Mouse (Mus musculus) cerebellum, adult 2 months (tissue): ENCODE results near the gene Fxyd5. TPM values are rescaled to one million over a fixed set of nuclear protein-coding genes. Genes with fewer than 3 reads are reported as not detected.

Source experiments
- DNase-seq, 2 experiments: peaks; one replicate each; pipeline ENCODE4 v3.0.0; 2021
- H3K27ac ChIP-seq: fragments of 200-500 bp; 2 replicates; pipeline ENCODE4 v1.5.1; 2012; ENCODE audit warnings: low read length, control low read depth, inconsistent platforms; ENCODE audit not compliant: insufficient read depth
- H3K27me3 ChIP-seq: fragments of 200-500 bp; 2 replicates; pipeline ENCODE4 v1.6.1; 2012; ENCODE audit warnings: inconsistent platforms, mild to moderate bottlenecking, low read length, moderate library complexity; ENCODE audit not compliant: control insufficient read depth, insufficient read depth
- H3K4me1 ChIP-seq: fragments of 200-500 bp; 2 replicates; pipeline ENCODE4 v1.6.1; 2011; ENCODE audit warnings: low read length; ENCODE audit not compliant: control insufficient read depth, insufficient read depth
- H3K4me3 ChIP-seq: fragments of 200-500 bp; replicated peaks from 2 replicates; pipeline ENCODE3; 2011; ENCODE audit warnings: mild to moderate bottlenecking, low read depth, low read length, control low read depth; ENCODE audit not compliant: insufficient read depth
- CTCF ChIP-seq: fragments of 200-500 bp; IDR thresholded peaks from 2 replicates; pipeline ENCODE4 v1.5.1; 2011; ENCODE audit warnings: low read depth, mild to moderate bottlenecking, control low read depth, low read length, moderate library complexity, borderline replicate concordance; ENCODE audit not compliant: insufficient read depth
- POLR2A ChIP-seq: fragments of 200-500 bp; IDR thresholded peaks from 2 replicates; pipeline ENCODE4 v1.6.1; 2011; ENCODE audit warnings: low read length, control low read depth, borderline replicate concordance; ENCODE audit not compliant: insufficient read depth
- WGBS: fragments of 180-500 bp; shearing (Covaris S2); methylation state at CpG from one replicate; pipeline ENCODE4 v1.1.7; 2018; 5-methylcytosine and 5-hydroxymethylcytosine counted together
- polyA plus RNA-seq: library from polyadenylated mRNA; depleted of rRNA; stranded (reverse); fragments of >200 nt; gene quantifications from 2 replicates; pipeline ENCODE4 v1.2.3, GENCODE M21; 2012

Gene Fxyd5
- polyA plus RNA-seq, 1 experiment, result 9.0 TPM

DNA sequence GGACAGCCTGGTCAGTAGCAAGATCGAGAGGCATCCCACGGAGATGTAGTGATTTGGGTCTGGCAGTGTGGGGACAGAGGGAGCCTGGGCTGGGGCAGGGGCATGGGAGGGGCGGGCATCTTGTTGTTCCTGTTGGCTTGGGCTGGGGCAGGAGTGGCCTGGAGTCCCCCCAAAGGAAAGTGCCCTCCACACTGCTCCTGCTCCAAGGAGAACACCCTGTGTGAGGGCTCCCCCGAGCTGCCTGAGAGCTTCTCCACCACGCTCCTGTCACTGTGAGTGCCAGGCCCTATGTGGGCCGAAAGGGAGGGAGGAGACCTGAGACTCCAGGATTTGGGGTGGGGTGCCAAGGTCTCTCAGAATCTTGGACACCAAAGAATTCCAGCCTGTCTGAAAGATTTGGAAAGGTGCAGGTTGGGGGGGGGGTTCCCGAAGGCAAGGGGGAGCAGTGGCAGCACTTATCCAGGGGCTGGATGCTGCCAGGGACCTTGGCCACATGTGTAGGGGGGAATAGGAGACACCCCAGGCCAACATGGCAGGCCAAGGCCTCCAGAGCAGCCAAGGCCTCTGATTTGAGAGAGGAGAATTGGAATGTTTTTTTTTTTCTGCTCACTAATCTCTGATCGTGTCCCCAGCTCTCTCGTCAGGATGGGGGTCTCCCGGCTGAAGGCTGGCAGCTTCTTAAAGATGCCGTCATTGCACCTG, 17.8 kb upstream of the Fxyd5 start:
- H3K27ac ChIP-seq, result no peak overlapping the region
- H3K27me3 ChIP-seq, result no peaks in the 10 kb centered on the region
- no peaks in the 10 kb centered on the region for H3K4me1 ChIP-seq
- H3K4me3 ChIP-seq, result peak overlapping the region; percentile 29
- WGBS, result 36% methylated on average over 11 of the region's 11 CpGs
- TF ChIP-seq CTCF, result no peak
- no peak for TF ChIP-seq POLR2A
- DNase-seq, result peak in 1 of 2 experiments; percentile 36

DNA sequence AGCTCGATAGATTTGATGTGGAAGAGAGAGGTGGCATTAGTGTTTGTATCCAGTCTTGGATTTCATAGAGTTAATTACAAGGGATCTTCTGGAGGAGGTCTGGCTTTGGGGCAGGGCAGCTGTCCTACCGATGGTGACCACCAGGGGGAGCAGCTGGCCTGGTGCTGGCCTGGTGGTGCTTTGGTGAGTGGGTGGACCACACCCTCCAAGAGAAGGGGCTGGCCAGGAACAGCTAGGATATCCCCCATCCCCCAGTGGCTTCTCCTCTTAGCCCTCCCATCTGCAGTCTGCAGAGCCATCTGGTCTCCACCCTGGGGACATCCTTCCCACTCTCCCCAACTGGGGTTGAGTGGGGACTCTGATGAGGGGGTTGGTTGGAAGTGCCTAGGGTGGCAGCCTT, 16.8 kb upstream of the Fxyd5 start, which contains the start of gene Lgi4:
TSS of gene Lgi4 (plus strand) at position 235 of the 400 bp plus-strand sequence.
- Histone ChIP-seq H3K27me3 (no peaks in the 10 kb centered on the region), H3K4me1 (no peaks in the 10 kb centered on the region), H3K27ac (no peak within 1 kb of the TSS), H3K4me3 (no peak within 1 kb of the TSS)
- peak; percentile 78 to 86 for DNase-seq
- TF ChIP-seq CTCF (peak; percentile 86), POLR2A (no peak)
- WGBS, result 3% methylated on average over 2 of the region's 2 CpGs

DNA sequence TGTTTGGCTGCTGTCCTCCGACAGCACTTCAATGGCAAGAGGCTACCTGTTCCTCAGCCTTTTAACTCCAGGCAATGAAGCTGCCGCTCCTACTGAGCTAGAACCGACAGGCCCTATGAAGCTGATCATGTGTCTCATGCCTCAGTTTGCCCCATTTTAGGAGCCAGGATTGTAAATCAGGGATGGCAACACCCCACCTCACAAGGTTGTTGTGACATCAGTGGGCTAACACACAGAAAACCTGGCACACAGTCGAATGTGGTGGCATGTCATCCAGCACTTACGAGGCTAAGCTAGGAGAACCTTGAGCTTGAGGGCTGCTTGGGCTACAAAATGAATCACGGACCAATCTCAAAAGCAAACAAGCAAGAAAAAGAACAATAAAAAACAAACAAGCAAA, 15.9 kb upstream of the Fxyd5 start:
- no peak overlapping the region for H3K4me3 ChIP-seq
- no peaks in the 10 kb centered on the region for H3K27me3 ChIP-seq
- TF ChIP-seq POLR2A (no peak), CTCF (no peak)
- H3K27ac ChIP-seq, result no peak overlapping the region
- no peaks in the 10 kb centered on the region for H3K4me1 ChIP-seq
- DNase-seq, result no peak
- WGBS, result 90% methylated on average over 6 of the region's 6 CpGs

DNA sequence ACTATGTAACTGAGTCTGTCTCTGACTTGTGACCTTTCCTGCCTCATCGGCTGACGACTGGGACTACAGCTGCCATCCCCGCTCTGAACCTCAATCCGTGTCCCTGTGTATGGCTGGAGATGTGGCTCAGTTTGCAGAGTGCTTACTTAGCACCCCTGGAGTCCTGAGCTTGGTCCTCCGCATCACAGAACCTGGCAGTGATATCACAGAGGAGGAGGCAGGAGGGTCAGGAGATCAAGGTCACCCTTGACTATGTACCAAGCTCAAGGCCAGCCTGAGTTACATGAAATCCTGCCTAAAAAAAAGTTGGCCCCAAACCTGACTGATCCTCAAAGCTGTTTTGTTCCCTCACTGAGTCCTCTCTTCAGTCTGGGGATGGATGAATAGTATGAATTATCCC, 15.4 kb upstream of the Fxyd5 start:
- Histone ChIP-seq H3K4me3 (no peak overlapping the region), H3K4me1 (no peaks in the 10 kb centered on the region), H3K27me3 (no peaks in the 10 kb centered on the region), H3K27ac (no peak overlapping the region)
- no peak for DNase-seq
- WGBS, result 75% methylated on average over 5 of the region's 5 CpGs
- TF ChIP-seq CTCF (no peak), POLR2A (no peak)

DNA sequence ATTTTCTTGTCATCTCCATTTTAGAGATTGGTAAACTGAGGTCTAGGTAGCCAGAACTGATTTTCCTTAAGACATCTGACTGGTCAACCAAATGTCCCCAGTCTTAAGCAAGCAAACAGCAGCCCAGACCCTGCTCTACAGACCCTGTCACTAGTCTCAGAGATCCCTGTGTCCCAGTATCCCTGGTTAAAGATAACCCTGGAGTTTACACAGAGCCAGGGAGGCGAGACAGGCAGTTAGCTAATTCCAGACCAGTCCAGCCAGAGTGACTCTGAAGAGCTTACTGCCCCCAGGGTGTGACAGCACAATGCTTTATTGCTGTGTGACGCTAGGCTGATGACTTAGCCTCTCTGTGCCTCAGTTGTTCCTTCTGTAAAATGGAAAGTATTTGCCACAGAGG, 14.8 kb upstream of the Fxyd5 start, which contains the start of gene Fxyd1:
TSS of gene Fxyd1 (minus strand) at position 129 of the 400 bp plus-strand sequence.
- DNase-seq, result no peak
- TF ChIP-seq POLR2A (no peak), CTCF (no peak)
- Histone ChIP-seq H3K27me3 (no peaks in the 10 kb centered on the region), H3K4me1 (0 out of 2 replicates have a peak, but pooled peaks cover 4% of the 10 kb centered on the region), H3K4me3 (no peak within 1 kb of the TSS), H3K27ac (no peak within 1 kb of the TSS)
- 91% methylated on average over 2 of the region's 2 CpGs for WGBS

DNA sequence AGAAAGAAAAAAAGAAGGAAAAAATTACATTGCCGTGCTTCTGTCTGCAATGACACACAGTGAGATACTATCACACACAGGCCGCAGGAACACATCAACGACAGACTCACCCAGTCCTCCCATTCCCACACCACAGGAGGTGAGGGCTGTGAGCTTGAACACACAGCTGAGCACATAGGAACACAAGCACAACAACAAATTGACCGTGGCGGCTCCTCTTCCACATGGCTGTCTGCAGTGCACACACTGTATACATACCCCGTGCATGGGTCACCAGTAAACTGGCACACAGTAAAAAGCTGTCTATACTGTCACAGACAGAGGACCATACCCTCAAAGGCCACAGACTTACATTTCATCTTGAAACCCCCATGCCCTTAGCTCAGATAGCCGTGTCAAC, 14.2 kb upstream of the Fxyd5 start:
- TF ChIP-seq POLR2A, result no peak
- TF ChIP-seq CTCF, result no peak
- H3K27me3 ChIP-seq, result no peaks in the 10 kb centered on the region; the same call in 1 of the 2 replicates

DNA sequence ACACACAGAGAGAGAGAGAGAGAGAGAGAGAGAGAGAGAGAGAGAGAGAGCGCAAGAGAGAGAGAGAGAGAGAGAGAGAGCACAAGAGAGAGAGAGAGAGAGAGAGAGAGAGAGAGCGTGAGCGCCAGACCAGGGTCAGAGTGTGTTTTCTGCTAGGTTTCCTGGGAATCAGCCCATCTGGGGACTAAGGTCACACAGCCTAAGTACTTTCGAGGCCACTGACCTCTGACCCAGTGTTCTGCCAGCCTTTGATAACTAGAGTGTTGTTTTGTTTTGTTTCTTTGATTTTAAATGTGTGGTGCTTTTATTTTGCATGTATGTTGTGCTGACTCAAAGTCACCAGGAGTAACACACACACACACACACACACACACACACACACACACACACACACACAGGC, 13.6 kb upstream of the Fxyd5 start:
- no peaks in the 10 kb centered on the region; the same call in 1 of the 2 replicates for H3K27me3 ChIP-seq
- DNase-seq, result no peak
- TF ChIP-seq CTCF (no peak), POLR2A (no peak)
- H3K4me3 ChIP-seq, result no peak overlapping the region
- H3K4me1 ChIP-seq, result 0 out of 2 replicates have a peak, but pooled peaks cover 4% of the 10 kb centered on the region
- WGBS, result 52% methylated on average over 4 of the region's 4 CpGs
- H3K27ac ChIP-seq, result no peak overlapping the region

More for the DNA sequence above, 14.2 kb upstream of the Fxyd5 start:
- H3K4me1 ChIP-seq, result 0 out of 2 replicates have a peak, but pooled peaks cover 4% of the 10 kb centered on the region
- DNase-seq, result no peak
- H3K4me3 ChIP-seq, result no peak overlapping the region
- WGBS, result 69% methylated on average over 7 of the region's 7 CpGs
- no peak overlapping the region for H3K27ac ChIP-seq

DNA sequence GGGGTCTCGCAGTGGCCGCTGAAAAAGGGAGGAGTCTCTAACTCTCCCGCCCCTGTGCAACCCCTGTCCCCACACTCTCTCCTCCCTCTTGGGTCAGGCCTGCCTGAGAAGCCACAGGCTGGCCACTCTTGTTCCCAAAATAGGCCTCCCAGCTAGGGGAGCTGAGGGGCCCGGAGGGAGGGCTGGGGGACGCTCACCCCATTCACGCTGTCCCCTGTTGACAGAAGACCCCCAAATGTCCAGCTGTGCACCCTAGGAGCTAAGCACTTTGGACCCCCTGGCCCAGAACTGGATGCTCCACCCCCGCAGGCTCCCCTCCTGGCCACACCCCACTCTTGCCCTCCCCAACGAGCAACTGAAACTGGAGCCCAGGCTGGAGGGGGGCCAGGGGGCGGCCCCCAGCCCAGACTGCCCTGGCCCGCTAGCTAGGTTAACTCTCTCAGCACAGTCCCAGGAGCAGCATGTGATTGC, 13.1 kb upstream of the Fxyd5 start:
- WGBS, result 22% methylated on average over 10 of the region's 10 CpGs
- peaks cover 6% of the 10 kb centered on the region; the same call in 1 of the 2 replicates for H3K4me1 ChIP-seq
- H3K27ac ChIP-seq, result no peak overlapping the region
- TF ChIP-seq CTCF (no peak), POLR2A (no peak)
- DNase-seq, result peak in 1 of 2 experiments; percentile 47
- no peaks in the 10 kb centered on the region; the same call in 1 of the 2 replicates for H3K27me3 ChIP-seq
- no peak overlapping the region for H3K4me3 ChIP-seq
